Mouse (Mus musculus): ENCODE results near the gene Aadacl2.

The Aadacl2 gene

DNA sequence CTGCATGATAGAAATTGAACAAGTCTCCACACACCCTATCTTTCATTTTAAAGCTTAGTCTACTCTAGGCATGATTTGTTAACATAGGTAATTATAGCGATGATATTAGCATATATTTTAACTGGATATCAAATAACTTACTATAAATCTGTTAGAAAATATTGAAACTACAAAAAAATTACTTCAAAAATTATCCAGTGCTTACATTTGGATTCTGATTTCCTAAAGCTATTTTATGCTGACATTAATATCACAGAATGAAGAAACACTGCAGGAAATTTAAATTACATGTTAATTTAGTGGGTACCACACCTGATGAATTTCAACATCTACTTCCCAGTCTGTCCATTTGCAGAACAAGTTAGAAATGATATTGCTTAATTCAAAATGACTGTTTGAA lies at the start of gene Aadacl2:
Aadacl2 (plus strand) TSS at position 301 of the 400 bp plus-strand sequence.
- DNase-seq (ENCODE audit: low spot score in 2 of 2) = no peak

GRCm38 (mm10) chr3:59970891-59971290 lies 35.7 kb upstream of the Aadacl2 start:
- DNase-seq (ENCODE audit: low spot score in 2 of 2) = no peak

DNA sequence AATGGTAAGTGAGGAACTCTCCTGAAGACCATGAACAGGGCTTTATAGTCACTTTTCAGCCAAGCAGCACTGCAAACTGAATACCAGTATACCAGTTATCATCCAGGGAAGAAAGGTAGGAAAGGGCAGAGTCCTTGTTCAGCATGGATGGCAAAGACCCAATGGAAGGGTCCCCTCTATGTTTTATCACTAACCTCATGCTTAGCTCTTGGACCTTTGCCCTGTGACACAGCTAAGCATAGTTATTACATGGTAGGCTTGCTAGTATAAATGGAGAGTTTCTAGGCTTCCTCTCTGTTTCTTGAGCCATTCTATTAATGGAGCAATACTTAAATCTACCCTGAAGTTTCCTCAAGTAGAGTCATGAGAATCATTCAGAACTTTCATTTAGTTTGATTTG lies 32.0 kb upstream of the Aadacl2 start:
- DNase-seq (ENCODE audit: low spot score in 2 of 2) = no peak

DNA sequence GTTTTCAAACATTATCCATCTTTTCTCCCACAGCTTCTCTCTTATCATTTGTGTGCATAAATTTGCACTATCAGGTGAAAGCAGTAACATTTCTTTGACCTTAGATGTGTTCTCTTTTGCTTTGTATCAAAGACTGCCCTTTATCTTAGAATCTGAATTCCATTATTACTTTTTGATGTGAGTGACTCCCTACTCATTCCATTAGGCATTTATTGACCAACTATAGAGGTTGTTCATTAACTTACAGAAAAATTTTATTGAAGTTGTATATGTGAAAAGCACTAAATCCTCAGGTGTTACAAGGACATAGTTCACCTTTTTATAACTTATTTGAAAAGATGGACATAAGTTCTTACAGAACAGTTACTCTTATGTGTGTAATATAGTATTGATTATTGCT lies 2.9 kb upstream of the Aadacl2 start:
- no peak for DNase-seq (ENCODE audit: low spot score in 2 of 2)

GRCm38 (mm10) chr3:60025417-60025816 lies 18.9 kb downstream of the Aadacl2 start, which contains the start of gene Aadac:
Gene Aadac, plus strand, starts transcription at chr3:60025717.
- no peak for DNase-seq (ENCODE audit: low spot score in 2 of 2)

DNA sequence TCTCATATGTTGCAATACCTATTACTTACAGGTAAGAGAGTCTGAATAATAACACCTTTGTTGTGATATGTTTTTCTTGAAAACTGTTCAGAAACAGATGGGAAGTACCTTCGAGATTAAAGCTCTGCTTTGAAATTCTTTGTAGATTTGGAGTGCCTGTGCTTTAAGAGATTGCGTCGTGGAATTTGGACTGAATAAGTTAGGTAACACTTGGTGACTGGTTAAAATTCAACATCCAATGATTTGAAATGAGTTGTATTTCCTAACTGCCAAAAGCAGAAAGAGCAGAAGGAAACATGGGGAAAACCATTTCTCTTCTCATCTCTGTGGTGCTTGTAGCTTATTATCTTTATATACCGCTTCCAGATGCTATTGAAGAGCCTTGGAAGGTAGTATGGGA lies 25.0 kb downstream of the Aadacl2 start:
- no peak for DNase-seq (ENCODE audit: low spot score in 2 of 2)

DNA sequence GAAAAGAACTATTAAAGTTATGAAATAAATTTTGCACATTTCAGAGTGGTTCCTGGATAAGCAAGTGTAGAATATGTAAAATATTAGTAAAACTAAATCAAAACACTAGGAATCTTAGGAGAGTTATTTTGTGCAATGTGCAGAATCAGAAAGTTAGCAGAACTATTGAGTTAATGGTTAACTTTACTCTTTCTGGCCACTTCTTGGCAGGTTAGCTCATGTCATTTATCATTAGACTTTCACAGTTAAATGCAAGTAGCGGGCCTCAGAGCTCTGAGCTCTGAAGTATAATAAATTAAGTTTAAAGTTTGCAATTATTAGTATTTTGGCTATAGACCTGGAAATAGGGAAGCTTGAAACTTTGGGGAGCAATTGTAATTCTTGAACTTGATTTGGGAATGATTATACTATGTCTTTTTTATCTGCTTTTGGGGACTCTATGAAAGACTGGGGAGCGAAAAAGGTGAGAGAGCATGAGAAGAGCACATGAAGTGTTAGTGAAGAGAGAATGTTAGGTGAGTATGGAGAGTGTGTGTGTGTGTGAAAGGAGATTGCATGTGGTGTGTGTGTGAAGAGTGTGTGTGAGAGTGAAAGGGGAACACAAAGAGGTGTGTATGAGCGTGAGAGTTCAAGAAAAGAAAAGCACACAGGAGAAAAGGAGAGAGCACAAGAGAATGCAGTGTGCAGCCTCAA lies 39.8 kb downstream of the Aadacl2 start:
- no peak for DNase-seq (ENCODE audit: low spot score in 2 of 2)

DNA sequence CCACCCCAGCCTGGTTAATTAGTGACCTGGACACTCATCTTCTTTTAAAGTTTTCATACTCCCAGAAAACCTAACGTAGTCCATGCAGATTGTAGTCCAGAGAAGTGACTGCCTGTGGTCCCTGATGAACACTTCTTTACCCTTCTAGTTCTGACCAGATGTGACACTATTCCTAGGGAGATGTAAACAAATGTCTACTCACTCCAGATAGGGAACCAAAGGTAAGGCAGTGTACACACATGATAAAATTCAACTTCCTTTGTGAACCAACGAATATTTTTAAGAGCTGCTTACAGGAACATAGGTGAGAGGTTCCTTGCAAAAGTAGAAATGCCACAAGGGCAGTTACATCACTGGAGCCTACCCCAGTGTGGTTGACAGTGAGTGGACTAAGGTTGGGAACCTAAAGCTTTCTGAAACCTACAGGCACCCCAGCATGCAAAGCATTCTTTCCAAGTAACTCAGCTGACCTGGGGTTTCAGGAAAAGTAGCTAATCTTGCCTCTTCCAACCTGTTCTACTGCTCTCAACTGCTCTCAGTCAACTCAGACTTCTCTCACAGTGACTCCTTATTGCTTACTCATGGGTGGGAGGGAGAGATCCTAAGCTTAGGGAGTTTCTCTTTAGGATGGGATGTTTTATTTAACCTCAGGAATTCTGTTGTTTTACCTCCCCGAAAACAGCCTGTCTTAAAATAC lies 46.8 kb downstream of the Aadacl2 start:
- peak in 1 of 2 experiments; percentile 2 for DNase-seq (ENCODE audit: low spot score in 2 of 2)

GRCm38 (mm10) chr3:60053931-60054330 lies 47.4 kb downstream of the Aadacl2 start:
- DNase-seq (ENCODE audit: low spot score in 2 of 2) = peak in 1 of 2 experiments; percentile 2

DNA sequence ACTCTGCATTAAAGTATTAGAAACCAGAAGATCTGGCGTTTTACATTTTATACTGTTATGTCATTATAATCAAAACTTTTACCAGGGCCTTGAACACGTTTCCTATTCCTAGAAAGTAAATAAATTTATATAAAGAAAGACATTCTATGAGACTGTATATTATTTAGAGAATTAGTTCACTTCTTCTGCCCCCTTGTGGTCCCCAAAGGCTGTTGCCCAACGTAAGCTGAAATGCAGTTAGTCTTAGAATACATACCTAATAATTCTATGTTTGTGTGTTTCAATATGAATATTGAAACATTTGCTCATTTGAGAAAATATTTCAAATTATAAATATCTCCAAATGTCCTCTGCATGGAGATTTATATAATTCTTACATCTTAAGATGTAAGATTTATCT lies 49.9 kb downstream of the Aadacl2 start:
- DNase-seq (ENCODE audit: low spot score in 2 of 2) = no peak

DNA sequence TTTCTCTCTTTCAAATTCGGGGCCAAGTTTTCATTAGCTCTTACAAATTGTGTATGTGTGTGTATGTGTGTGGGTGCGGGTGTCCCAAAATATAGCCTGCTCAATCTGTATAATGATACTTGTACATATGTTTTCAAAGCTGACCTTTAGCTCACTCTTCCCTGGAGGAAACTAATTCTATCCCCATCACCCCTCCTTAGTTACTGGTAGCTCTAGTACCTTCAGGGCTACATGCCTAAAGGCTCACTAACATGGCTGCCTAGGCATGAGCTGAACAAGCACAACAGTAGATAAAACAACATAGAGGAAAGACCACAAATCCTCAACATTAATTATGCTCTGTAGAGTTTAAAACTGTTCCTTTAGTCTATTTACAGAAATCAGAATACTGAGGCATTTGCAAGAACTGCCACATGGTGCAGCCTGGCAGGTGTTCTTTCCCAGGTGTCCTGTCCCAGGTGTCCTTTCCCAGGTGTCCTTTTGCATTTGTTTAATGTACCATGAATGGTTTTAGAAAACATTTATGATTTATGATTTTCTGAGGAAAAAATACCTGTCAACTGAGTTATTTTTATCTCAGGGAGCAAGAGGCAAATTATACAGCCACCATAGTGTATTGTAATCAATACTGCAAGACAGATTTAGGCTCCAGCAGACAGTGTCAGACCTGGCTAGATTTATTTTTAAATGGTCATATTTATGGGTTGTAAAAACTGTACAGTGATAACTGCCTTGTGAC lies 50.7 kb downstream of the Aadacl2 start:
- no peak for DNase-seq (ENCODE audit: low spot score in 2 of 2)

DNA sequence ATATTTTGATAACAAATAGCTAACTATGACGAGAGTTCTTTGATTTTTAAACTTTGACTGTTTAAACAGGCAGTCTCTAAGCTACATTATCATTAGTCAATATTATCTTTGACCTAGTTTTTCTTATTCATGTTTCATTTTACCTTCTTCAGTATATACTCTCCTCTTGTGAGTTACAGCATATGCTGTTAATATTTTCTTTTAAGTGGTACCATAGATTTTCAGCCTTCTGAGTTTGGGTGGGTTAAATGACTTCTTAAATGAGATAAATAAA lies 51.2 kb downstream of the Aadacl2 start:
- no peak for DNase-seq (ENCODE audit: low spot score in 2 of 2)

Data from urinary bladder, postnatal 36 days (tissue).